Mouse (Mus musculus): ENCODE data around the gene Olfr215. TPM values are rescaled to one million over a fixed set of nuclear protein-coding genes. Genes with fewer than 3 reads are reported as not detected.
"Not testable (repeated sequence)": the region's sequence is repeated elsewhere in the genome, so short reads cannot be mapped to it uniquely, and the experiment has no call there.

Gene Olfr215
- polyA plus RNA-seq, 2 experiments, result not detected

DNA sequence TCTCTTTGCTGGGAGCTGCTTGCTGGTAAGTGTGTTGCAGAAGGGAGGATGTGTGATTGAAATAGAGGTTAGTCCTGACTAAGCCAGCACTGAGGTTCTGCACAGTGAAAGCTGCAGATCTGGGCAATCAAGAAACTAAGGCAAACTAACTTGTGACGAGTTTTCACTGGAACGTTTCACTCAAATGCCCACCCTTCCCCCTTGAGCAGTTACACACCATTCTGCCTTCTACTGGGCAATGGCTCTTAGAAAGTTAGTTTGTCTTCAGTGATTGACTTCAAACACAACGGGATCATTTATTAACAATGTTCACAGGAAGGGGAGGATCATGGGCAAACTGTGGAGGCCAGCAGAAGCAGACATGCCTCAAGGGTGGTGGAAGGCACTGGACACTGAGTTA lies 29.0 kb downstream of the Olfr215 start:
- H3K9me3 ChIP-seq (ENCODE audit: control insufficient read depth, low read length), result no peaks in the 10 kb centered on the region
- ATAC-seq (ENCODE audit: low FRiP score, low read depth) (no peak), DNase-seq (ENCODE audit: low spot score) (no peak)
- H3K27ac ChIP-seq (replicated peaks; ENCODE audit: low read depth, low read length), result no peak overlapping the region
- no peaks in the 10 kb centered on the region for H3K36me3 ChIP-seq (ENCODE audit: control insufficient read depth, insufficient read depth, low read length)
- no peak for TF ChIP-seq POLR2A (IDR thresholded peaks at IDR 0.05; ENCODE audit: borderline replicate concordance, extremely low read depth, insufficient read depth, insufficient read length)
- no peaks in the 10 kb centered on the region for H3K4me1 ChIP-seq (ENCODE audit: control insufficient read depth, insufficient read depth, low read length)
- no peak overlapping the region for H3K4me3 ChIP-seq (replicated peaks; ENCODE audit: low read length)
- H3K4me2 ChIP-seq (replicated peaks; ENCODE audit: low read depth, low read length, severe bottlenecking), result no peak overlapping the region
- H3K27me3 ChIP-seq (ENCODE audit: control insufficient read depth, insufficient read depth, low read length), result no peaks in the 10 kb centered on the region
- WGBS, result 71% methylated on average over 3 of the region's 3 CpGs
- no peak overlapping the region for H3K9ac ChIP-seq (ENCODE audit: low read depth, low read length, severe bottlenecking)

DNA sequence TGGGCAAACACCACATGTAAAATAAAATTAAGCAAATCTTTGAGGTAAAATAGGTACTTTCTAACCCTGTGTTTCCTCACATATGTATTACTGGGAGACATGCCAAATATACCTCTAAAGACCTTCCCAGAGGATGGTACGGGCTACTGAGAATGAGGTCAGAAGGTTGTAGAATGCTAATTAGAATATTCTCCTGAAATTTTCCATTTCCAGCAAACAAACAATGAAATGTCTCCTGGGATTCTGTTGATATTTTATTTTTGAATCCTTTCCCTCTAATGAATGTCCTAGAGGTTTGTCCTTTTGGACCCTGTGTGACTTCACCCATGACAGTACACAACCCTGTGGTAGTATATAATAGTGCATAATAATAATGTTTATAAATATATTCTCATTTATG lies 30.1 kb downstream of the Olfr215 start, which contains the start of gene Olfr214:
TSS of gene Olfr214 (plus strand) at position 301 of the 400 bp plus-strand sequence.
- Histone ChIP-seq H3K27me3 (ENCODE audit: control insufficient read depth, insufficient read depth, low read length) (no peaks in the 10 kb centered on the region), H3K27ac (replicated peaks; ENCODE audit: low read depth, low read length) (no peak within 1 kb of the TSS), H3K9me3 (ENCODE audit: control insufficient read depth, low read length) (no peaks in the 10 kb centered on the region), H3K4me2 (replicated peaks; ENCODE audit: low read depth, low read length, severe bottlenecking) (no peak within 1 kb of the TSS), H3K4me3 (replicated peaks; ENCODE audit: low read length) (no peak within 1 kb of the TSS), H3K4me1 (ENCODE audit: control insufficient read depth, insufficient read depth, low read length) (no peaks in the 10 kb centered on the region), H3K9ac (ENCODE audit: low read depth, low read length, severe bottlenecking) (no peak within 1 kb of the TSS), H3K36me3 (ENCODE audit: control insufficient read depth, insufficient read depth, low read length) (no peaks in the 10 kb centered on the region)
- WGBS, result 77% methylated on average over 1 of the region's 1 CpGs
- DNase-seq (ENCODE audit: low spot score) (no peak), ATAC-seq (ENCODE audit: low FRiP score, low read depth) (no peak)
- TF ChIP-seq POLR2A (IDR thresholded peaks at IDR 0.05; ENCODE audit: borderline replicate concordance, extremely low read depth, insufficient read depth, insufficient read length), result no peak

DNA sequence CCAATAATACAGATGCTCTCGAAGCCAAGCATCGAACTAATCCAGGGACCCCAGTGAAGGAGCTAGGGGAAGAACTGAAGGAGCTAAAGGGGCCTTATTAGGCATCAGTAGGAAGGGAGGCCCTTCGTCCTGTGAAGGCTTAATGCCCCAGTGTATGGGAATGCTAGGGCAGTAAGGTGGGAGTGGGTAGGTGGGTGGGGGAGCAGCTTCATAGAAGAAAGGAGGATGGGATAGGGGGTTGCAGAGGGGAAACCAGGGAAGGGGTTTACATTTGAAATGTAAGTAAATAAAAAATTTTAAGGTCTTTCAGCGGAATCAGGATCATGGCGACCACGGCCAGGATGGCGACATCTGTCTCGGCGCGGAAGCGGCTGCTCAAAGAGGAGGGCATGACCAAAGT lies 33.2 kb downstream of the Olfr215 start, which contains the start of gene Gm5580:
TSS of gene Gm5580 (plus strand) at position 301 of the 400 bp plus-strand sequence.
- H3K36me3 ChIP-seq (ENCODE audit: control insufficient read depth, insufficient read depth, low read length); H3K9ac ChIP-seq (ENCODE audit: low read depth, low read length, severe bottlenecking); H3K27me3 ChIP-seq (ENCODE audit: control insufficient read depth, insufficient read depth, low read length); H3K27ac ChIP-seq (replicated peaks; ENCODE audit: low read depth, low read length); H3K4me3 ChIP-seq (replicated peaks; ENCODE audit: low read length); H3K9me3 ChIP-seq (ENCODE audit: control insufficient read depth, low read length); H3K4me2 ChIP-seq (replicated peaks; ENCODE audit: low read depth, low read length, severe bottlenecking); DNase-seq (ENCODE audit: low spot score); H3K4me1 ChIP-seq (ENCODE audit: control insufficient read depth, insufficient read depth, low read length); ATAC-seq (ENCODE audit: low FRiP score, low read depth): not testable (repeated sequence)
- WGBS, result 93% methylated on average over 11 of the region's 11 CpGs

DNA sequence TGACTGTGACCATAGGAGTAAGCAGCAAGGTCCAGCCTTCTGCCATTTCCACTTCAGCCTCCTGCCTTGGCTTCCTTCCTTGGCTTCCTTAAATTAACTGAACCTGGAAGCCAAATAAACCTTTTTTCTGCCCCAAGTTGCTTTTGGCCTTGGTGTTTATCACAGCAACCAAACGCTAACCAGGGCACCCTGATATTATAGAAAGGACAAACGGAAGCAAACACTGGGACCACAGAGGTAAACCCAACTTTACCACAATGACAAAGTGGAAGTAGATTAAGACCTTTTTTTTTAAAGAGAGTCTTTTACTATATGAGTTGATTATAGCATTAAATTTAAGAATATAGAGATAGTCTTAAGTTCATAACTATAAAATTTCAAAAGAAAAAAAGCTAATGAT lies 41.5 kb downstream of the Olfr215 start:
- Histone ChIP-seq H3K36me3 (ENCODE audit: control insufficient read depth, insufficient read depth, low read length) (no peaks in the 10 kb centered on the region), H3K4me1 (ENCODE audit: control insufficient read depth, insufficient read depth, low read length) (no peaks in the 10 kb centered on the region), H3K9ac (ENCODE audit: low read depth, low read length, severe bottlenecking) (no peak overlapping the region), H3K27ac (replicated peaks; ENCODE audit: low read depth, low read length) (no peak overlapping the region), H3K4me2 (replicated peaks; ENCODE audit: low read depth, low read length, severe bottlenecking) (no peak overlapping the region), H3K9me3 (ENCODE audit: control insufficient read depth, low read length) (no peaks in the 10 kb centered on the region), H3K4me3 (replicated peaks; ENCODE audit: low read length) (no peak overlapping the region), H3K27me3 (ENCODE audit: control insufficient read depth, insufficient read depth, low read length) (no peaks in the 10 kb centered on the region)
- DNase-seq (ENCODE audit: low spot score), result no peak
- ATAC-seq (ENCODE audit: low FRiP score, low read depth), result no peak
- TF ChIP-seq POLR2A (IDR thresholded peaks at IDR 0.05; ENCODE audit: borderline replicate concordance, extremely low read depth, insufficient read depth, insufficient read length), result no peak
- WGBS, result 82% methylated on average over 2 of the region's 2 CpGs

DNA sequence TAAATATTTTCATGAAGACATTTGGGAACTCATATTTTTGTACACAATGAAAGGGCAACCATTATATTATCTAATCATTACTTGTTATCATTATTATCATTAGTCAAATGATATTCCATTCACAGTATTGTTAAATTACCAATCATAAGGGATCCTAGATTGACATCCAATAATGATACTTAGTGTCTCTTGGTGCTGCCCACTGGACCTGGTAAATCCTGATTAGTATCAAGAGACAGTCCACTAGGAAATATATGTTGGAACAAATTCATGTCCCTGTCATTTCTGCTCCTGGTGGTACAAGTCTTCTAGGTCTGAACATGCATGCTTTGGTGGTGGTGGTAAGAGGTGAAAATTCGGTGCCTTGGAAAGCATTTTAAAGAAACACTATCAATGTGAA lies 45.8 kb downstream of the Olfr215 start, which contains the start of gene Olfr213:
TSS of gene Olfr213 (plus strand) at position 301 of the 400 bp plus-strand sequence.
- Histone ChIP-seq H3K36me3 (ENCODE audit: control insufficient read depth, insufficient read depth, low read length) (no peaks in the 10 kb centered on the region), H3K9me3 (ENCODE audit: control insufficient read depth, low read length) (no peaks in the 10 kb centered on the region), H3K4me2 (replicated peaks; ENCODE audit: low read depth, low read length, severe bottlenecking) (no peak within 1 kb of the TSS), H3K27ac (replicated peaks; ENCODE audit: low read depth, low read length) (no peak within 1 kb of the TSS), H3K4me3 (replicated peaks; ENCODE audit: low read length) (no peak within 1 kb of the TSS), H3K27me3 (ENCODE audit: control insufficient read depth, insufficient read depth, low read length) (no peaks in the 10 kb centered on the region), H3K9ac (ENCODE audit: low read depth, low read length, severe bottlenecking) (no peak within 1 kb of the TSS), H3K4me1 (ENCODE audit: control insufficient read depth, insufficient read depth, low read length) (no peaks in the 10 kb centered on the region)
- no peak for TF ChIP-seq POLR2A (IDR thresholded peaks at IDR 0.05; ENCODE audit: borderline replicate concordance, extremely low read depth, insufficient read depth, insufficient read length)
- 59% methylated on average over 1 of the region's 1 CpGs for WGBS
- ATAC-seq (ENCODE audit: low FRiP score, low read depth), result no peak
- no peak for DNase-seq (ENCODE audit: low spot score)

Other genes with a start within 250 kb of the Olfr215 start
- 40.4 and 49.4 TPM in 2 replicates for gene March8, start 246.2 kb downstream of the Olfr215 start, polyA plus RNA-seq (2012; rRNA removed)
- 27.0 and 29.6 TPM in 2 replicates for gene March8, start 246.2 kb downstream of the Olfr215 start, polyA plus RNA-seq (2014; fragmentation: Nextera tagmentation; extraction: Ambion mirVana)
- gene Alox5, start 123.0 kb downstream of the Olfr215 start, polyA plus RNA-seq (2012; rRNA removed), result 1.6 and 2.0 TPM in 2 replicates
- 3.9 and 4.1 TPM in 2 replicates for gene Alox5, start 123.0 kb downstream of the Olfr215 start, polyA plus RNA-seq (2014; fragmentation: Nextera tagmentation; extraction: Ambion mirVana)
- not detected in 2 replicates for gene Olfr211, start 95.1 kb downstream of the Olfr215 start, polyA plus RNA-seq (2012; rRNA removed)
- not detected in 2 replicates for gene Olfr211, start 95.1 kb downstream of the Olfr215 start, polyA plus RNA-seq (2014; fragmentation: Nextera tagmentation; extraction: Ambion mirVana)
- 0.03 TPM in 1 of 2 replicates, not detected in the other for gene Olfr212, start 77.7 kb downstream of the Olfr215 start, polyA plus RNA-seq (2012; rRNA removed)
- not detected in 2 replicates for gene Olfr212, start 77.7 kb downstream of the Olfr215 start, polyA plus RNA-seq (2014; fragmentation: Nextera tagmentation; extraction: Ambion mirVana)
- gene Olfr213, start 45.7 kb downstream of the Olfr215 start, polyA plus RNA-seq (2012; rRNA removed), result not detected in 2 replicates
- gene Olfr213, start 45.7 kb downstream of the Olfr215 start, polyA plus RNA-seq (2014; fragmentation: Nextera tagmentation; extraction: Ambion mirVana), result not detected in 2 replicates
- gene Gm5580, start 33.1 kb downstream of the Olfr215 start, polyA plus RNA-seq (2012; rRNA removed), result 0.10 and 0.14 TPM in 2 replicates
- gene Gm5580, start 33.1 kb downstream of the Olfr215 start, polyA plus RNA-seq (2014; fragmentation: Nextera tagmentation; extraction: Ambion mirVana), result 0.41 and 0.50 TPM in 2 replicates
- not detected in 2 replicates for gene Olfr214, start 30.0 kb downstream of the Olfr215 start, polyA plus RNA-seq (2012; rRNA removed)
- gene Olfr214, start 30.0 kb downstream of the Olfr215 start, polyA plus RNA-seq (2014; fragmentation: Nextera tagmentation; extraction: Ambion mirVana), result not detected in 2 replicates
- gene Zfp422, start 44.8 kb upstream of the Olfr215 start, polyA plus RNA-seq (2012; rRNA removed), result 109 and 128 TPM in 2 replicates
- 166 and 184 TPM in 2 replicates for gene Zfp422, start 44.8 kb upstream of the Olfr215 start, polyA plus RNA-seq (2014; fragmentation: Nextera tagmentation; extraction: Ambion mirVana)
- gene Depp1, start 66.4 kb upstream of the Olfr215 start, polyA plus RNA-seq (2012; rRNA removed), result 13.8 and 17.6 TPM in 2 replicates
- gene Depp1, start 66.4 kb upstream of the Olfr215 start, polyA plus RNA-seq (2014; fragmentation: Nextera tagmentation; extraction: Ambion mirVana), result 27.7 and 28.6 TPM in 2 replicates
- gene Rassf4, start 89.8 kb upstream of the Olfr215 start, polyA plus RNA-seq (2012; rRNA removed), result 5.9 and 6.0 TPM in 2 replicates
- gene Rassf4, start 89.8 kb upstream of the Olfr215 start, polyA plus RNA-seq (2014; fragmentation: Nextera tagmentation; extraction: Ambion mirVana), result 11.3 and 14.3 TPM in 2 replicates
- 0.03 and 0.17 TPM in 2 replicates for gene Tmem72, start 132.7 kb upstream of the Olfr215 start, polyA plus RNA-seq (2012; rRNA removed)
- gene Tmem72, start 132.7 kb upstream of the Olfr215 start, polyA plus RNA-seq (2014; fragmentation: Nextera tagmentation; extraction: Ambion mirVana), result 0.06 and 0.08 TPM in 2 replicates

All from limb, embryonic 14.5 days (tissue).